Mouse (Mus musculus) hindbrain, embryonic 10.5 days (tissue): ENCODE data around the gene Ier3. TPM values are rescaled to one million over a fixed set of nuclear protein-coding genes. Genes with fewer than 3 reads are reported as not detected.

Experiments used
- DNase-seq: peaks from one replicate; pipeline ENCODE4 v3.0.0-alpha.2; 2017; ENCODE audit warnings: low spot score
- H3K27ac ChIP-seq: fragments of 300-500 bp; sonication (generic); 2 replicates; pipeline ENCODE4 v1.5.1; 2016; ENCODE audit warnings: mild to moderate bottlenecking, moderate library complexity
- H3K27me3 ChIP-seq: fragments of 300-500 bp; sonication (generic); 2 replicates; pipeline ENCODE4 v1.6.1; 2016; ENCODE audit warnings: mild to moderate bottlenecking; ENCODE audit not compliant: poor library complexity, insufficient read depth, severe bottlenecking
- H3K36me3 ChIP-seq: fragments of 300-500 bp; sonication (generic); 2 replicates; pipeline ENCODE4 v1.6.1; 2016; ENCODE audit warnings: mild to moderate bottlenecking, moderate library complexity
- H3K4me1 ChIP-seq: fragments of 300-500 bp; sonication (generic); replicated peaks from 2 replicates; pipeline ENCODE4 v1.6.1; 2016; ENCODE audit warnings: mild to moderate bottlenecking
- H3K4me3 ChIP-seq: fragments of 300-500 bp; sonication (generic); 2 replicates; pipeline ENCODE4 v1.5.1; 2016; ENCODE audit warnings: mild to moderate bottlenecking, moderate library complexity
- H3K9me3 ChIP-seq: fragments of 300-500 bp; sonication (generic); 2 replicates; pipeline ENCODE4 v1.6.1; 2016; ENCODE audit warnings: mild to moderate bottlenecking, moderate library complexity
- WGBS: fragments of 180-500 bp; shearing (Covaris S2); methylation state at CpG from one replicate; pipeline ENCODE4 v1.1.7; 2016; 5-methylcytosine and 5-hydroxymethylcytosine counted together
- polyA plus RNA-seq: library from polyadenylated mRNA; unstranded; fragments of >200 nt; fragmentation: Nextera tagmentation; extraction: Ambion mirVana; gene quantifications from 2 replicates; pipeline ENCODE4 v1.2.1, GENCODE M21; 2016

Ier3 gene
- 3.8 and 4.8 TPM in 2 replicates for polyA plus RNA-seq

- Histone ChIP-seq H3K36me3 (peaks cover 22% of the 10 kb centered on the region), H3K9me3 (no peaks in the 10 kb centered on the region), H3K27ac (peak within 1 kb of the TSS; percentile 95), H3K4me1 (peaks cover 45% of the 10 kb centered on the region), H3K4me3 (peak within 1 kb of the TSS; percentile 77), H3K27me3 (peaks cover 36% of the 10 kb centered on the region; the same call in 1 of the 2 replicates)
- DNase-seq, result peak; percentile 76
- WGBS, result under 1% methylated on average over 62 of the region's 62 CpGs
These were observed at the start of gene Ier3 for GRCm38 (mm10) chr17:35821439-35822430. TSS of gene Ier3 (plus strand) at chr17:35821684.

- 73% methylated on average over 13 of the region's 13 CpGs for WGBS
- Histone ChIP-seq H3K27ac (no peak overlapping the region), H3K27me3 (no peaks in the 10 kb centered on the region), H3K4me3 (no peak overlapping the region), H3K9me3 (no peaks in the 10 kb centered on the region), H3K4me1 (peaks cover 8% of the 10 kb centered on the region; the same call in 1 of the 2 replicates), H3K36me3 (no peaks in the 10 kb centered on the region)
- DNase-seq, result peak; percentile 15
These were observed 44.5 kb upstream of the Ier3 start for GRCm38 (mm10) chr17:35776811-35777609.

DNA sequence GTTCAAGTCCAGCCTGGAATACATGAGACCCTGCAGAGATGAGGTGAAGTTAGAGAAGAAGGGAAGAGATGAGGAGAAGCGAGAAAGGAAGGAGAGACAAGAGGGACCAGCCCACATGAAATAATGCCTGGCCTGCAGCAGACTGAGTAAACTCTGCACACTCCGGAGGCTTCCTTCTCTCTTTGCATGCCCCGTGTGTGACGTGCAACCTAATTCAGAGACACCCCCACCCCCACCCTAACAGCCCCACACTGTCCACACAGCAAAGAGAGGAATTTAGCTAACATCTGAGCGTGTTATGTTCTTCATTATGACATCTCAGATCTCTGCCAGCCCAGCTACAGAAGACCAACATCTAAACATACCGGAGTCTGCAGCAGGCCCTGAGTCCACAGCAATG is 42.5 kb upstream of the Ier3 start:
- Histone ChIP-seq H3K36me3 (no peaks in the 10 kb centered on the region), H3K9me3 (no peaks in the 10 kb centered on the region), H3K4me1 (peaks cover 8% of the 10 kb centered on the region; the same call in 1 of the 2 replicates), H3K4me3 (no peak overlapping the region), H3K27ac (no peak overlapping the region), H3K27me3 (no peaks in the 10 kb centered on the region)
- WGBS, result 81% methylated on average over 6 of the region's 6 CpGs
- DNase-seq, result no peak

DNA sequence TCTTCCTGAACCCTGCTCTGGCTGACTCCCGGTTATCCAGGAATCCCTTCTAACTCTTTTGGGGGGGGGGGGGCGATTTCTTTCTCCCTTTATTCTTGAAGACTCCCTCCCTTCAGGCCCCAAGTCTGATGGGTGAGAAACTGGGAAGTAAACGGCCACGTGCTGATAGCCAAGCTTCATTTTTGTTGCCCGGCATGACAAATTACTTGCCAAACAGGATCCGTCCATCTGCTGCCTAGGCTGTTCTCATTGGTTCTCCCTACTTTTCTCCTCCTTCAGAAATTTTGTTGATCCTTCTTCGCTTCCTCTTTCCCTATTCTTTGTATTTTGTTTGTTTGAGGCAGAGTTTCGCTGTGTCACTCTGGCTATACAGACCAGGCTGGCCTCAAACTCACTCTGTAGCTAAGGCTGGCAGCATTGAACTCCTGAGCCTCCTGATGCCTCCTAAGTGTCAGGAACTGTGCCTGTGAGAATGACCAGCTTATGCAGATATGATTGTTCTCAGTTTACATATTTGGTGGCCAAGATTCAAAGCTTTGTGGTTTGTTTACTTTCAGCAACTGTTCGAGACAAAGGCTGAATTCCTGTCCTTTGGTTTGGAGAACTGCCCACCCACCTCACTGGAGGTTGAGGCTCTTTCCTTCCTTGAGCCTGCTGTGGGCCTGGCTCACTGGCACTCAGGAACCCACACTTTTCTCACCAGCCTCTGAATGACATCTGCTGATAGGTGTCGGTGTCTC is 41.8 kb upstream of the Ier3 start:
- Histone ChIP-seq H3K4me1 (peaks cover 8% of the 10 kb centered on the region; the same call in 1 of the 2 replicates), H3K36me3 (no peaks in the 10 kb centered on the region), H3K4me3 (no peak overlapping the region), H3K27me3 (no peaks in the 10 kb centered on the region), H3K9me3 (no peaks in the 10 kb centered on the region), H3K27ac (no peak overlapping the region)
- WGBS, result 68% methylated on average over 10 of the region's 10 CpGs
- DNase-seq, result no peak

DNA sequence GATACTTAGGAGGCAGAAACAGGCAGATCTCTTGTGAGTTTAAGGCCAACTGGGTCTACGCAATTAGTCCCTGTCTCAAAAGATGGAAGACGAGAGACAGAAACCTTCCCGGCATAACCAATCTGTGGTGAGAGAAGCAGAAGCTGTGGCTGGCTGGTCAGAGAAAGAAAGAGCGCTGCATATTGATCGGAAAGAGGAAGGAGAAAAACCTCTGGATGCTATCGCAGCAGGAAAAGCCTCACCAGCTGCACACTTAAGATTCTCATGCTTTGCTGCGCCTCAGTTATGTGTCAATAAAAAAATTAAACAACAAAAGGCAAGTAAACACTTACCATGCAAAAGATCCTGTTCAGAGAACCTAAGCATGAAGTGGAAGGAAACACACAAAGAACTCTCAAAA is 41.1 kb upstream of the Ier3 start:
- peaks cover 8% of the 10 kb centered on the region; the same call in 1 of the 2 replicates for H3K4me1 ChIP-seq
- H3K4me3 ChIP-seq, result no peak overlapping the region
- no peaks in the 10 kb centered on the region for H3K9me3 ChIP-seq
- H3K27ac ChIP-seq, result no peak overlapping the region
- no peak for DNase-seq
- no peaks in the 10 kb centered on the region for H3K27me3 ChIP-seq
- 95% methylated on average over 7 of the region's 7 CpGs for WGBS
- no peaks in the 10 kb centered on the region for H3K36me3 ChIP-seq

DNA sequence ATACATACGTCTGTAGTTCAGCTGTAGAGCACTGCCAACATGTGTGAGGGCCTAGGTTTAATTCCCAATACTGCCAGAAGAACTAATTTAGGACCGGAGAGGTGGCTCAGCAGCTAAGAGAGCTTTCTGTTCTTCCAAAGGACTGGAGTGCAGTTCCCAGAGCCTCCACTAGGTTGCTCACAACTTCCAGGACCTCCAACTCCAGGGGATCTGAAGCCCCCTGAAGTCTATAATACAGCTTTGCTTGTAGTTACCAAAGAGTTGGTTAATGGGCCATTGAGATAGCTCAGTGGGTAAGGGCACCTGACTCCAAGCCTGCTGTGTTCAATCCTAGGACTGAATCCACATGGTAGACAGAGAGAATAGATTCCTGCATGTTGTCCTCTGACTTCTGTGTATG is 39.1 kb upstream of the Ier3 start:
- Histone ChIP-seq H3K4me3 (no peak overlapping the region), H3K9me3 (no peaks in the 10 kb centered on the region), H3K27me3 (no peaks in the 10 kb centered on the region), H3K27ac (no peak overlapping the region), H3K36me3 (no peaks in the 10 kb centered on the region), H3K4me1 (no peaks in the 10 kb centered on the region; the same call in 1 of the 2 replicates)
- DNase-seq, result peak; percentile 35
- WGBS, result 72% methylated on average over 2 of the region's 2 CpGs

DNA sequence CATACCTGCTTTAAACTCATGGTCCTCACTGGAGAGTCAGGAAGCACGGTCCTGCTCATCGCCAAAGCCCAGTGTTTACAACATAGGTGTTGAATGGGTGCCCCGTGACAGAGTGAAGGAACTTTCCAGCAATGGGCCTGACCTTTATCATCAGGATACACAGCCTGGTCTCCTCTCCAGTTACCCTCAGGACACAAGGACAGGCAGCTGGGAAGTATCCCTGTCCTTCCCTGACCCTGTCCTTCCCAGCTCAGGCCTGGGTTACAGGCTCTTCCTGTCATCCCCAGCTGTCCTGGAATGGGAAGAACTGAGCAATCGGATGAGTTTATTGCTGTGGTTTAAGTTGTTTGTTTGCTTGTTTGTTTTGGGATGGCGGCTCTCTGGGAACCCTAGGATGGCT is 38.6 kb upstream of the Ier3 start:
- H3K36me3 ChIP-seq, result no peaks in the 10 kb centered on the region
- H3K9me3 ChIP-seq, result no peaks in the 10 kb centered on the region
- no peak for DNase-seq
- no peak overlapping the region for H3K4me3 ChIP-seq
- no peaks in the 10 kb centered on the region for H3K27me3 ChIP-seq
- WGBS, result 91% methylated on average over 5 of the region's 5 CpGs
- H3K4me1 ChIP-seq, result no peaks in the 10 kb centered on the region; the same call in 1 of the 2 replicates
- no peak overlapping the region for H3K27ac ChIP-seq

DNA sequence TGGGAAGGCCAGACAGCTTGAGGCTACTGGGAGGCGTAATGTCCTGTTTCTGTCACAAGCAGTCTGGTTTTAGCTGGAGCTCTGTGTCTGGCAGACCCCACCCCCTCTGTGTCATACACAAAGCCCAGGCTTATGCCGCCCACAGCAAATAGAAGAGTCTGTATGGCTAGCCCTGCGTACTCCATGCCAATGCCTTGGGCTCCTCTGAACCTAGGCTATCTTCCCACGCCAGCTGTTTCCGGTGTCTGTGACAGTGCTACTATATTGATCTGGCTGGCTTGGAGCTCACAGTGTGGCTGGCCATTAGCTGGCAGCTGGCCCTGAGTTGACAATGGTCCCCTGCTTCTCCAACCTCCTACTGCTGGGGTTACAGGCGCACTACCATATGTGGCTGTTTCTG is 37.5 kb upstream of the Ier3 start:
- 79% methylated on average over 6 of the region's 6 CpGs for whole genome bisulfite sequencing
- peak; percentile 10 for DNase-seq
- H3K27ac ChIP-seq, result no peak overlapping the region

GRCm38 (mm10) chr17:35785140-35785539 is 36.3 kb upstream of the Ier3 start:
- WGBS, result 88% methylated on average over 4 of the region's 4 CpGs
- Histone ChIP-seq H3K4me1 (no peaks in the 10 kb centered on the region), H3K27me3 (no peaks in the 10 kb centered on the region), H3K27ac (no peak overlapping the region), H3K4me3 (no peak overlapping the region), H3K36me3 (no peaks in the 10 kb centered on the region), H3K9me3 (no peaks in the 10 kb centered on the region)
- no peak for DNase-seq

More for the DNA sequence above, 37.5 kb upstream of the Ier3 start:
- H3K4me3 ChIP-seq, result no peak overlapping the region
- H3K9me3 ChIP-seq, result no peaks in the 10 kb centered on the region
- H3K27me3 ChIP-seq, result no peaks in the 10 kb centered on the region
- no peaks in the 10 kb centered on the region for H3K36me3 ChIP-seq
- H3K4me1 ChIP-seq, result no peaks in the 10 kb centered on the region; the same call in 1 of the 2 replicates

- DNase-seq, result no peak
- Histone ChIP-seq H3K9me3 (no peaks in the 10 kb centered on the region), H3K27ac (no peak overlapping the region)
These were observed 34.0 kb upstream of the Ier3 start for GRCm38 (mm10) chr17:35787493-35787892.

GRCm38 (mm10) chr17:35788025-35788424 is 33.5 kb upstream of the Ier3 start:
- H3K27me3 ChIP-seq, result no peaks in the 10 kb centered on the region
- no peaks in the 10 kb centered on the region for H3K36me3 ChIP-seq
- WGBS, result 72% methylated on average over 3 of the region's 3 CpGs

More at GRCm38 (mm10) chr17:35787493-35787892, 34.0 kb upstream of the Ier3 start:
- Histone ChIP-seq H3K4me1 (no peaks in the 10 kb centered on the region), H3K36me3 (no peaks in the 10 kb centered on the region), H3K4me3 (no peak overlapping the region), H3K27me3 (no peaks in the 10 kb centered on the region)

GRCm38 (mm10) chr17:35790933-35791332 is 30.6 kb upstream of the Ier3 start:
- Histone ChIP-seq H3K9me3 (no peaks in the 10 kb centered on the region), H3K36me3 (no peaks in the 10 kb centered on the region), H3K4me1 (no peaks in the 10 kb centered on the region), H3K4me3 (no peak overlapping the region), H3K27me3 (no peaks in the 10 kb centered on the region), H3K27ac (no peak overlapping the region)
- 86% methylated on average over 4 of the region's 4 CpGs for WGBS
- no peak for DNase-seq

More at GRCm38 (mm10) chr17:35788025-35788424, 33.5 kb upstream of the Ier3 start:
- Histone ChIP-seq H3K4me3 (no peak overlapping the region), H3K27ac (no peak overlapping the region), H3K4me1 (no peaks in the 10 kb centered on the region), H3K9me3 (no peaks in the 10 kb centered on the region)
- DNase-seq, result no peak
